In the genomic region with DNA sequence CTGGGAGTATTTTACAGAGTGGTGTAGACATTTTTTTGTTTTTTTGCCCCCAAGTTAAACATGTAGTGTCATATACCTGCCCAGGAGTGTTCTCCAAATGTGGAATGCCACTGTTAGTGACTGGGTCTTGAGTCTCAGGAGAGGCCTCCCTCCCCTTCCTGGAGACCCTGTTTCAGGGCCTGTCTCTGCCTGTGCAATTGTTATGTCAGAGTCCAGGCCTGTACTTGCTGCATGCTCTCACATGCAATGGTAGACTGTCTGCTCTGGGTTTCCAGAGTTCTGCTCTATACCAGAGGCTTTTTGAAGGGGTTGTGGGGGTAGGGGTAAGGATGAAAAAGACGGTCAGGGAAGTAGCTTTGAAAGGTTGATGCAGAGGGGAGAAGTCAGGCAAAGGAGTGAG, we compare ENCODE assay signal across 15 mouse cellular contexts. TPM values are rescaled to one million over a fixed set of nuclear protein-coding genes. Genes with fewer than 3 reads are reported as not detected.
DNase-seq lines count a peak whose midpoint lies in the region; ATAC-seq and TF ChIP-seq lines count a peak whose summit lies in the region.
"Had no signal": no experiment of that assay in that cellular context is flagged by ENCODE, and none has a peak within 500 bp of the region (broad histone marks: within the 10 kb centered on the region; RNA-seq: fewer than 3 reads in every experiment).

No protein-coding gene starts in this region.

- 80% methylated on average over 1 of the region's 1 CpGs for WGBS in heart, embryonic 10.5 days
- 74% methylated on average over 1 of the region's 1 CpGs for WGBS in kidney, embryonic 16.5 days
- 81% methylated on average over 1 of the region's 1 CpGs for WGBS in neural tube, embryonic 15.5 days

- H3K27ac ChIP-seq in heart, embryonic 10.5 days = peak overlapping the region; percentile 88
- no peak overlapping the region for H3K27ac ChIP-seq in kidney, embryonic 16.5 days (ENCODE audit: low read length)
- peak overlapping the region; percentile 2; the same call in 1 of the 2 replicates for H3K27ac ChIP-seq in embryonic fibroblast, embryonic 13.5 days (ENCODE audit: insufficient read depth, low read length)
- no peak overlapping the region for H3K27ac ChIP-seq in neural tube, embryonic 15.5 days (replicated peaks)
- H3K27ac ChIP-seq: kidney, embryonic 15.5 days; macrophage had no signal

- no peak for TF ChIP-seq CTCF in embryonic fibroblast, embryonic 13.5 days (IDR thresholded peaks at IDR 0.05; ENCODE audit: borderline replicate concordance, insufficient read depth, low read length)

- peaks cover 57% of the 10 kb centered on the region for H3K4me1 ChIP-seq in heart, embryonic 10.5 days
- H3K4me1 ChIP-seq in kidney, embryonic 16.5 days (ENCODE audit: insufficient read depth, low read length) = peaks cover 9% of the 10 kb centered on the region
- peaks cover 20% of the 10 kb centered on the region for H3K4me1 ChIP-seq in embryonic fibroblast, embryonic 13.5 days (ENCODE audit: control insufficient read depth, insufficient read depth, low read length)
- H3K4me1 ChIP-seq in neural tube, embryonic 15.5 days = peaks cover 27% of the 10 kb centered on the region

- H3K4me2 ChIP-seq in kidney, embryonic 16.5 days (replicated peaks; ENCODE audit: low read depth, low read length) = no peak overlapping the region
- H3K4me2 ChIP-seq in neural tube, embryonic 15.5 days = peak overlapping the region; percentile 9; the same call in 1 of the 2 replicates
- H3K4me2 ChIP-seq: kidney, embryonic 15.5 days had no signal

- H3K9ac ChIP-seq in kidney, embryonic 16.5 days (replicated peaks; ENCODE audit: low read length) = 0 out of 2 replicates have a peak overlapping the region, but pooled peaks have one; percentile 11
- no peak overlapping the region for H3K9ac ChIP-seq in neural tube, embryonic 15.5 days (replicated peaks)
- H3K9ac ChIP-seq: kidney, embryonic 15.5 days had no signal

- peaks cover 27% of the 10 kb centered on the region for H3K36me3 ChIP-seq in heart, embryonic 10.5 days
- no peaks in the 10 kb centered on the region for H3K36me3 ChIP-seq in kidney, embryonic 16.5 days (ENCODE audit: insufficient read depth, low read length)
- no peaks in the 10 kb centered on the region for H3K36me3 ChIP-seq in neural tube, embryonic 15.5 days
- H3K36me3 ChIP-seq: kidney, embryonic 15.5 days had no signal

- no peak for TF ChIP-seq POLR2A in embryonic fibroblast, embryonic 13.5 days (IDR thresholded peaks at IDR 0.05; ENCODE audit: low read depth, low read length)

- H3K9me3 ChIP-seq in heart, embryonic 10.5 days = no peaks in the 10 kb centered on the region
- no peaks in the 10 kb centered on the region for H3K9me3 ChIP-seq in kidney, embryonic 16.5 days (ENCODE audit: low read length)
- no peaks in the 10 kb centered on the region for H3K9me3 ChIP-seq in neural tube, embryonic 15.5 days (replicated peaks)
- H3K9me3 ChIP-seq: kidney, embryonic 15.5 days had no signal

- DNase-seq in heart, embryonic 10.5 days (ENCODE audit: low spot score) = no peak
- no peak for DNase-seq in heart, adult 8-10 months (ENCODE audit: low spot score)
- no peak for DNase-seq in kidney, postnatal 25 days
- no peak for DNase-seq in cerebellum, adult 9-11 months
- DNase-seq: cerebellum, adult 18-20 months; embryo, embryonic 11 days; right cerebral cortex, postnatal 14 days; thymus, postnatal 14 days had no signal

- H3K4me3 ChIP-seq in heart, embryonic 10.5 days = no peak overlapping the region
- no peak overlapping the region for H3K4me3 ChIP-seq in kidney, embryonic 16.5 days (ENCODE audit: low read length)
- no peak overlapping the region for H3K4me3 ChIP-seq in embryonic fibroblast, embryonic 13.5 days (ENCODE audit: insufficient read depth, low read length)
- H3K4me3 ChIP-seq in neural tube, embryonic 15.5 days (replicated peaks) = no peak overlapping the region
- H3K4me3 ChIP-seq: kidney, embryonic 15.5 days had no signal

- H3K27me3 ChIP-seq in heart, embryonic 10.5 days (ENCODE audit: insufficient read depth, poor library complexity, severe bottlenecking) = no peaks in the 10 kb centered on the region
- H3K27me3 ChIP-seq in kidney, embryonic 16.5 days (ENCODE audit: insufficient read depth, low read length) = no peaks in the 10 kb centered on the region
- H3K27me3 ChIP-seq in neural tube, embryonic 15.5 days (replicated peaks) = no peaks in the 10 kb centered on the region

- ATAC-seq in kidney, embryonic 16.5 days (ENCODE audit: low FRiP score, low TSS enrichment) = no peak
- no peak for ATAC-seq in neural tube, embryonic 15.5 days (ENCODE audit: low FRiP score)
- ATAC-seq: CD4-positive, CD25-positive, alpha-beta regulatory T cell, adult 4 months had no signal

RNA-seq across cellular contexts. Expression of gene 1700056E22Rik, which starts 6.8 kb away (rescaled TPM):
- polyA plus RNA-seq in heart, embryonic 10.5 days (2016; fragmentation: Nextera tagmentation; extraction: Ambion mirVana) = 1.1 and 1.3 TPM in 2 replicates
- 1 to 10 TPM in 3 of 4 experiments, under 1 TPM in 1; 0.57 to 1.7 (median 1.2) TPM for total RNA-seq in heart, adult 8-10 months (2022)
- 1.6 and 1.7 TPM in 2 replicates for polyA plus RNA-seq in kidney, embryonic 16.5 days (2015; fragmentation: Nextera tagmentation; extraction: Ambion mirVana)
- 0.54 and 0.68 TPM in 2 replicates for polyA plus RNA-seq in embryonic fibroblast, embryonic 13.5 days (2011; ENCODE audit: insufficient read length, low read depth, missing spikeins)
- 0.91 and 1.6 TPM in 2 replicates for polyA plus RNA-seq in neural tube, embryonic 15.5 days (2015; fragmentation: Nextera tagmentation; extraction: Ambion mirVana)
- total RNA-seq: granulocyte monocyte progenitor cell, adult 5-6 weeks had no signal

RNA-seq across cellular contexts. Expression of gene Dusp10, which starts 27.8 kb away (rescaled TPM):
- 8.5 and 12.3 TPM in 2 replicates for polyA plus RNA-seq in heart, embryonic 10.5 days (2016; fragmentation: Nextera tagmentation; extraction: Ambion mirVana)
- 1 to 10 TPM; 5.8 to 8.3 (median 7.4) TPM for total RNA-seq in heart, adult 8-10 months (2022)
- 7.1 and 7.4 TPM in 2 replicates for polyA plus RNA-seq in kidney, embryonic 16.5 days (2015; fragmentation: Nextera tagmentation; extraction: Ambion mirVana)
- 6.2 and 6.9 TPM in 2 replicates for polyA plus RNA-seq in embryonic fibroblast, embryonic 13.5 days (2011; ENCODE audit: insufficient read length, low read depth, missing spikeins)
- 5.2 and 9.8 TPM in 2 replicates for polyA plus RNA-seq in neural tube, embryonic 15.5 days (2015; fragmentation: Nextera tagmentation; extraction: Ambion mirVana)

Comparison
In these comparisons a context has a peak if more than half of its experiments do, and no peak if none do; other contexts are left out.
1. H3K27ac ChIP-seq: peak in heart, embryonic 10.5 days (single experiment) and embryonic fibroblast, embryonic 13.5 days (single experiment); none in kidney, embryonic 16.5 days (single experiment) and neural tube, embryonic 15.5 days (single experiment).